Mouse (Mus musculus) megakaryocyte, embryonic 14.5 days (primary cell): Measurements from ENCODE around the gene Psme3.

Experiments
- FLI1 ChIP-seq: IDR thresholded peaks from 2 replicates; pipeline ENCODE4 v1.6.1; 2012; ENCODE audit warnings: low read length, inconsistent platforms, mixed read lengths
- GATA1 ChIP-seq: IDR thresholded peaks from 3 replicates; pipeline ENCODE4 v1.6.1; 2012; ENCODE audit warnings: mixed read lengths, low read length, inconsistent platforms, borderline replicate concordance

GRCm38 (mm10) chr11:101347083-101347775 lies 31.2 kb downstream of the Psme3 start:
- TF ChIP-seq GATA1 (no peak), FLI1 (no peak)
